Mouse (Mus musculus) erythroblast, embryonic 14.5 days (primary cell): ENCODE results near the gene Nmrk1. TPM values are rescaled to one million over a fixed set of nuclear protein-coding genes. Genes with fewer than 3 reads are reported as not detected.

ENCODE experiments used
- H3K27me3 ChIP-seq: 2 replicates; pipeline ENCODE4 v1.6.1; 2012; ENCODE audit warnings: inconsistent platforms; ENCODE audit not compliant: control insufficient read depth
- H3K36me3 ChIP-seq: 2 replicates; pipeline ENCODE4 v1.6.1; 2012; ENCODE audit warnings: mild to moderate bottlenecking, inconsistent platforms; ENCODE audit not compliant: control insufficient read depth
- H3K4me1 ChIP-seq: 2 replicates; pipeline ENCODE4 v1.6.1; 2012; ENCODE audit warnings: inconsistent platforms; ENCODE audit not compliant: control insufficient read depth
- H3K4me3 ChIP-seq: replicated peaks from 2 replicates; pipeline ENCODE3; 2012; ENCODE audit warnings: moderate library complexity, mild to moderate bottlenecking, inconsistent platforms
- H3K9me3 ChIP-seq: 2 replicates; pipeline ENCODE4 v1.6.1; 2012; ENCODE audit warnings: low read length, inconsistent platforms, mixed read lengths; ENCODE audit not compliant: control insufficient read depth
- GATA1 ChIP-seq: IDR thresholded peaks from 2 replicates; pipeline ENCODE4 v1.6.1; 2012; ENCODE audit warnings: low read length, inconsistent platforms, mixed read lengths
- TAL1 ChIP-seq: IDR thresholded peaks from 3 replicates; pipeline ENCODE4 v1.6.1; 2012; ENCODE audit warnings: low read length, inconsistent platforms, mixed read lengths
- polyA plus RNA-seq: library from polyadenylated mRNA; stranded (reverse); fragments of >175 nt; gene quantifications from 2 replicates; pipeline ENCODE4 v1.2.3, GENCODE M21; 2012

Nmrk1 gene
- polyA plus RNA-seq, 1 experiment: not detected

- Histone ChIP-seq H3K9me3 (no peaks in the 10 kb centered on the region), H3K4me1 (no peaks in the 10 kb centered on the region), H3K27me3 (no peaks in the 10 kb centered on the region), H3K4me3 (no peak overlapping the region), H3K36me3 (peaks cover 6% of the 10 kb centered on the region)
- TF ChIP-seq GATA1 (no peak), TAL1 (no peak)
Observed at GRCm38 (mm10) chr19:18590942-18591354, 40.8 kb upstream of the Nmrk1 start.

- H3K4me3 ChIP-seq: no peak overlapping the region
- H3K27me3 ChIP-seq: no peaks in the 10 kb centered on the region
- TF ChIP-seq GATA1: no peak
- no peak for TF ChIP-seq TAL1
- H3K36me3 ChIP-seq: peaks cover 6% of the 10 kb centered on the region
- no peaks in the 10 kb centered on the region for H3K9me3 ChIP-seq
- H3K4me1 ChIP-seq: no peaks in the 10 kb centered on the region
Observed at GRCm38 (mm10) chr19:18592919-18593318, 38.8 kb upstream of the Nmrk1 start.

- Histone ChIP-seq H3K4me3 (no peak overlapping the region), H3K27me3 (no peaks in the 10 kb centered on the region), H3K36me3 (peaks cover 6% of the 10 kb centered on the region), H3K9me3 (no peaks in the 10 kb centered on the region), H3K4me1 (no peaks in the 10 kb centered on the region)
- no peak for TF ChIP-seq GATA1
- TF ChIP-seq TAL1: no peak
Observed at GRCm38 (mm10) chr19:18593722-18594121, 38.0 kb upstream of the Nmrk1 start.

- TF ChIP-seq GATA1: no peak
- TF ChIP-seq TAL1: no peak
- Histone ChIP-seq H3K27me3 (no peaks in the 10 kb centered on the region), H3K4me1 (no peaks in the 10 kb centered on the region), H3K36me3 (peaks cover 7% of the 10 kb centered on the region), H3K9me3 (no peaks in the 10 kb centered on the region), H3K4me3 (no peak overlapping the region)
Observed at GRCm38 (mm10) chr19:18596876-18597275, 34.9 kb upstream of the Nmrk1 start.

GRCm38 (mm10) chr19:18597772-18598171 lies 34.0 kb upstream of the Nmrk1 start:
- Histone ChIP-seq H3K27me3 (no peaks in the 10 kb centered on the region), H3K9me3 (no peaks in the 10 kb centered on the region), H3K4me3 (no peak overlapping the region), H3K4me1 (no peaks in the 10 kb centered on the region), H3K36me3 (peaks cover 5% of the 10 kb centered on the region)
- TF ChIP-seq GATA1: no peak
- no peak for TF ChIP-seq TAL1

GRCm38 (mm10) chr19:18598265-18598926 lies 33.4 kb upstream of the Nmrk1 start:
- Histone ChIP-seq H3K4me3 (no peak overlapping the region), H3K36me3 (peaks cover 6% of the 10 kb centered on the region), H3K9me3 (no peaks in the 10 kb centered on the region), H3K27me3 (no peaks in the 10 kb centered on the region), H3K4me1 (no peaks in the 10 kb centered on the region)
- TF ChIP-seq GATA1: no peak
- TF ChIP-seq TAL1: no peak

GRCm38 (mm10) chr19:18599051-18599450 lies 32.7 kb upstream of the Nmrk1 start:
- Histone ChIP-seq H3K9me3 (no peaks in the 10 kb centered on the region), H3K4me1 (no peaks in the 10 kb centered on the region), H3K4me3 (no peak overlapping the region), H3K36me3 (peaks cover 6% of the 10 kb centered on the region), H3K27me3 (no peaks in the 10 kb centered on the region)
- no peak for TF ChIP-seq GATA1
- TF ChIP-seq TAL1: no peak

GRCm38 (mm10) chr19:18599650-18600049 lies 32.1 kb upstream of the Nmrk1 start:
- Histone ChIP-seq H3K27me3 (no peaks in the 10 kb centered on the region), H3K9me3 (no peaks in the 10 kb centered on the region), H3K36me3 (peaks cover 6% of the 10 kb centered on the region), H3K4me1 (no peaks in the 10 kb centered on the region), H3K4me3 (no peak overlapping the region)
- no peak for TF ChIP-seq TAL1
- no peak for TF ChIP-seq GATA1

- H3K36me3 ChIP-seq: peaks cover 6% of the 10 kb centered on the region
- TF ChIP-seq TAL1: no peak
- TF ChIP-seq GATA1: no peak
- no peaks in the 10 kb centered on the region for H3K9me3 ChIP-seq
- no peaks in the 10 kb centered on the region for H3K27me3 ChIP-seq
- no peaks in the 10 kb centered on the region for H3K4me1 ChIP-seq
- H3K4me3 ChIP-seq: no peak overlapping the region
Observed at GRCm38 (mm10) chr19:18600611-18601010, 31.1 kb upstream of the Nmrk1 start.

GRCm38 (mm10) chr19:18603011-18603410 lies 28.7 kb upstream of the Nmrk1 start:
- Histone ChIP-seq H3K9me3 (no peaks in the 10 kb centered on the region), H3K4me3 (no peak overlapping the region), H3K36me3 (peaks cover 6% of the 10 kb centered on the region), H3K4me1 (no peaks in the 10 kb centered on the region), H3K27me3 (no peaks in the 10 kb centered on the region)
- TF ChIP-seq GATA1 (no peak), TAL1 (no peak)
